Mouse (Mus musculus) left cerebral cortex, postnatal 36 days (tissue): ENCODE results near the gene Pick1. TPM values are rescaled to one million over a fixed set of nuclear protein-coding genes. Genes with fewer than 3 reads are reported as not detected.
"Not testable (repeated sequence)": the region's sequence is repeated elsewhere in the genome, so short reads cannot be mapped to it uniquely, and the experiment has no call there.

ENCODE experiments used
- DNase-seq, 2 experiments: peaks; one replicate each; pipeline ENCODE4 v3.0.0; 2021 to 2022; ENCODE audit warnings: low spot score in 2 of 2, mixed read lengths in 1 of 2
- intact Hi-C: fragments of 180-260 bp; cut with DNase I; formaldehyde crosslinking; loops from one replicate; pipeline ENCODE4 v1.15.1; 2025
- total RNA-seq, 2 experiments: library from RNA; stranded (reverse); gene quantifications; 2 replicates each; pipeline ENCODE4 v1.2.3; 2021

Gene Pick1
- total RNA-seq, 2 experiments from 2014 or later: 48.9 to 50.4 TPM

DNA sequence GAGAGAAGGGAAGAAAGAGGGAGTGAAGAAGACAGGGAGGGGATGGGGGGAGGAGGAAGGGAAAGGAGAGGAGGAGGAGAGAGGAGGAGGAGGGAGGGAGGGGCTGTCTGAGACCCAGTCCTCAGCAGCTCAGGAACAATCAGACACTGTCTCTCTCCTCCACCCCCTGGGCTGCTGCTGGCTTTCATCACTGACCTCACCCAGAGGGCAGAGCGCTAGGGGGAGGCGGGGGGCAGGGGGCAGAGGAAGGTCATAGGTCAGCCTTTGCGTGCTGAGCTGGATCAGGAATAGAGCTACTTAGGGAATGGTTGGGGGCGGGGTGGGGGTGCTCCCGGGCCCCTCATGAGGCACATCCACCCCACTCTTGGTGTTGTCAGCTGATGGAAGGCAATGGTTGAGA is 5.3 kb upstream of the Pick1 start:
- intact Hi-C loops: loop anchor here (10.0 kb wide), 1 partner anchor 431 kb away; the partner anchor contains the start of genes Cby1 and Fam227a
- DNase-seq: no peak

DNA sequence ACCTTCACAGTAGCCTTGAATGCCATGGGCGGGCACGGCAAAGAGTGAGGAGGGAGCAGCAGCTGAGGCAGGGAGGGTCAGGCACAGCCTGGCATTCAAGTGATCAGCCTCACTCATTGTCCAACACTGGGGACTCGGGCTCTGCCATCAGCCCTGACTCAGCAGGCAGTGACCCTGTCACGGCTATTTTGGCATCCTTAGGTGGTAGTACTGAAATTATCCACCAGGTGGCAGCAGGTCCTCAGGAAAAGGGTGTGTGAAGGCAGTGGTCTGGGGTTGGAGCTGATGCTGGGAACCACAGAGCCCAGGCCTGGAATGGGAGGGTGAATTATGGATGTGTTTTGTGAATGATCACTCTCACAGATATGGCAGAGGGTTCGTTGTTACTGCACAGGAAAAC is 4.3 kb upstream of the Pick1 start:
- intact Hi-C loops: loop anchor here (10.0 kb wide), 1 partner anchor 430 kb away; the partner anchor contains the start of genes Cby1 and Fam227a
- peak; percentile 75 to 85 for DNase-seq

- DNase-seq: not testable (repeated sequence)
- intact Hi-C loops: loop anchor here (10.0 kb wide), 1 partner anchor 429 kb away; the partner anchor contains the start of genes Cby1 and Fam227a
These were observed 3.2 kb upstream of the Pick1 start for GRCm38 (mm10) chr15:79225780-79226179.

DNA sequence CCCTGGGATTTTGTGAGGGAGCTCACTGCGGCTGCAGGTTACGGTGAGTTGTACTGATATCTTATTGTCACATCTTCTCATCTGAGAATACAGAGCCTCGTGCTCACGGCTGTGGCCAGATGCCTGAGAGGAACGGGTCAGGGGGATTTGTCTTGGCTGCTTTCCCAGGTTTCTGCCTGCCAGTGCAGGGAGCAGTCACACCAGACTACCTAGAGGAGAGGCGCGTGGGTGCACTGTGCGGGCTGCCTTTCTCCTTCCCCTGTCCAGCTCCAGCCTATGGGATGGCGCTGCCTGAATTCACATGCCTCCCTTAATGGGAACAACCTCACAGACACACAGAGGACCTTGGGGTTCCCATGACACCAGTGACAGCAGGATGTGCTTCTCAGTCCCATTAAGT is 6.3 kb downstream of the Pick1 start:
- intact Hi-C loops: no loop called here

GRCm38 (mm10) chr15:79238036-79238435 is 9.1 kb downstream of the Pick1 start:
- no peak for DNase-seq
- intact Hi-C loops: no loop called here

More for the DNA sequence above, 6.3 kb downstream of the Pick1 start:
- no peak for DNase-seq

DNA sequence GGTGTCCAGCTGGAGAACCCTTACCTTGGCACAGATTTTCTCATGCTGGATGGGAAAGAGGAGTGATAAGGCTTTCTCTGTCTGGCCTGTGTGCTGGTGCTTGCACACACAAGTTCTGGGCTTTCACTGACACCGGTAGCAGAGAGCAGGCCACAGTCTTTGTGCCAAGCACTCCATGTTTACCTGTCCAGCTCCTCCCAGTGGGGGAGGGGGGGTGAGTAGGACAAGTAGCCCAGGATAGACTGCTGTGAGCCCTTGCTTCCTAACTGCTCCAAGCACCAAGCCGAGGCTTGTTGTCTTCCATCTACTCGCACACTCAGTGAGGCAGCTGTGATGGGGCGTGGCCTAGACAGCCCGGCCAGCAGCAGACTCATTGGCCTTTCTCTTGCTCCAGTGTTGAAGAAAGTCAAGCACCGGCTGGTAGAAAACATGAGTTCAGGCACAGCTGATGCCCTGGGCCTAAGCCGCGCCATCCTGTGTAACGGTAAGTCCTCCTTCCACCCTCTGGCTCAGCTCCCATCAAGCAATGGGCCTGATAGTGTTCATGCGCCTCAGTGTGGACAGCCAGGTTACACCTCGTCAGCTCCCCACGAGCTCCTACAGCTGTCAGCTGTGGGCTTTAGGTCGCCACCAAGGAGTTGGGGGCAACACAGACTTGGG is 13.7 kb downstream of the Pick1 start:
- intact Hi-C loops: loop anchor here (1.0 to 10.0 kb wide), 2 partner anchors 225 to 362 kb away; partner anchors contain the start of gene Dmc1
- DNase-seq: no peak

DNA sequence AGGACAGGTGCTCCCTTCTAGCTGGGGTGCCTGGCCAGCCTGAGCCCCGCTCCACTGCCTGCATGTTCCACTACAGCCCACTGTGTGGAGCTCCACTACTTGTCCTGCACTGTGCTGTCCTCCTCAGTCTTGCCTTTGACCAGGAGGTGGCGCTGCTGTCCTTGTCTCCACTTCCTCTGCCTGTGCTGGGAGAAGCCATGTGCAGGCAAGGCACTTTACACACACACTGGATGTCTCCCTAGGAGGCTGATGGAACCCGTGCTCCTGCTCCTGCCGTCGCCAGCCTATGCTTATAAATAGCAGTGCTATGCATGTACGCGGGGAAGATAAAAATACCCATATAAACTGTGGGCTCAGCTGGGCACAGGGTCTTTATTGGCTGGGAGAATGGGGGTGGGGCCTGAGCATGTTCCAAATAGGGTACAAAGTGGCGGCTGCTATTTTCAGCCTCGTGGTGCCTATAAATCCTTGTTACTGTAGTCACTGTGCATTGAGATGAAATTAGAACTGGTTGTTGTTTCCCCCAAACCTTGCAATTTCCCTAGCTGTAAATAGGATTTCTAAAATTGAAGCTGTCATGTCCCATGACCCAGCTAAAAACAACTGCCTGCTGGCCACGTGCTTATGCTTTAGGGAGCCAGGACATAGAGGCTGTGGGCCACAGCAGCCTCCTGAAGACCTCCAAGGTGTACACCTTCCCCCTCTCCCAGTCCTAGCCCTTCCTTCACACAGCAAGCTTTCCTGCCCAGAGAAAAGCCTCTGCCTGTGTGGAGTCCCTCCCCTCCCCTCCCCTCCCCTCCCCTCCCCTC is 14.5 kb downstream of the Pick1 start:
- intact Hi-C loops: loop anchor here (1.0 to 10.0 kb wide), 2 partner anchors 224 to 361 kb away; partner anchors contain the start of gene Dmc1
- peak; percentile 98 to 99 for DNase-seq

DNA sequence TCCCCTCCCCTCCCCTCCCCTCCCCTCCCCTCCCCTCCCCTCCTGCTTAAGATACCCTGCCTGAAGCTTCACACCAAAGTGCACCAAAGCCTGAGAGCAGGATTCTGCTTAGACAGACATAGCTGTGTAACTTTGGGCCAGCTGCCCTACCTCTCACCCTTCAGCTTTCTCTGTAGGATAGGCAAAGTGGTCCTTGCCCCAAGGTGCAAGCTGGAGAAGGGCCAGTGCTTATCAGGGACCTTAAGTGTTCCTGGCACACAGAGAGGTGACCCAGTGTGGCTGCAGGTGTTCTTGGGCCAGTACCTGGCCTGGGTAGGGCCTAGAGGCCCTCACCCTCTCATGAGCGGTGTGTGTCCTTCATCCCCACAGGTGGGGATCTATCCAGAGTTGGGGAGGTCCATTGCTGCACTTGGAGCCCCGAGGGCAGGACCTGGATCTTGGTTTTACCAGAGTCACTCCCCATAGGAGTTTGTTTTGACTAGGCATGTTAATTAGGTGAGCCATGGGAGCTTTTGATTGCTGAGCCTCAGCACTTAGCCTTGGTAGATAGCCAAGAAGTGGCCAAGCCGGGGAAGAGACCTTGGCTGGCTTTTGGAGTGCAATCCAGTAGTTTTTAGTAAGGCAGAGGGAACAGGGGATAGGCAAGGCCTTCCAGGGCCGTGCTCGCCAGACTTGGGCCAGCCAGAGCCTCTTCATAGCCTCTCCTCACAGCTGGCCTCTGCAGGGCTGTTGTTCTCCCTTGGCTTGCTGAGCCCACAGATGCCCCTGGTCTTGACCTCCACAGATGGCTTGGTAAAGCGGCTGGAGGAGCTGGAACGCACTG is 15.3 kb downstream of the Pick1 start:
- intact Hi-C loops: loop anchor here (10.0 kb wide), 1 partner anchor 361 kb away; the partner anchor contains the start of gene Dmc1
- no peak for DNase-seq

- no peak for DNase-seq
- intact Hi-C loops: loop anchor here (10.0 kb wide), 1 partner anchor 359 kb away; the partner anchor contains the start of gene Dmc1
These were observed 16.3 kb downstream of the Pick1 start for GRCm38 (mm10) chr15:79245321-79245720.

- no peak for DNase-seq
- intact Hi-C loops: no loop called here
These were observed 21.3 kb downstream of the Pick1 start for GRCm38 (mm10) chr15:79250236-79250635.

- DNase-seq: no peak
- intact Hi-C loops: no loop called here
These were observed 22.2 kb downstream of the Pick1 start for GRCm38 (mm10) chr15:79251168-79251567.

- peak in 1 of 2 experiments; percentile 34 for DNase-seq
These were observed 23.0 kb downstream of the Pick1 start for GRCm38 (mm10) chr15:79251781-79252491.

DNA sequence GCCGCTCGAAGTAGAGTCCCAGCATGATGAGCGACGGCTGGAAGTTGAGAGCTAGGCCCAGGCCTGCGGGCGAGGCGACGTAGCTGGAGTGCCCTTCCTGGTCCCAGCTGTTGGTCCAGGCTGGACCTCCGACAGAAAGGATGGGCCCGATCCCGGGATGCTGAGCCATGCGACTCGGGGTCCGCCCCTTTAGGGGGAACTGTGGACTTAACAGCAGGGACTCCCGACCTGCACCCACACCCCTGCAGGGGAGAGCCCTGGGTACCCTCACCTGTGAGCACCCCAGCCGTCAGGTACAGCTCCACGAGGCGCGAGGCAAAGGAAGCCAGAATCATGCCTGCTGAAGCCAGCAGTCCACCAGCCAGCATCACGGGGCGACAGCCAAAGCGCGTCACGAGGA is 23.6 kb downstream of the Pick1 start:
- intact Hi-C loops: no loop called here
- no peak for DNase-seq

More at GRCm38 (mm10) chr15:79251781-79252491, 23.0 kb downstream of the Pick1 start:
- intact Hi-C loops: no loop called here

DNA sequence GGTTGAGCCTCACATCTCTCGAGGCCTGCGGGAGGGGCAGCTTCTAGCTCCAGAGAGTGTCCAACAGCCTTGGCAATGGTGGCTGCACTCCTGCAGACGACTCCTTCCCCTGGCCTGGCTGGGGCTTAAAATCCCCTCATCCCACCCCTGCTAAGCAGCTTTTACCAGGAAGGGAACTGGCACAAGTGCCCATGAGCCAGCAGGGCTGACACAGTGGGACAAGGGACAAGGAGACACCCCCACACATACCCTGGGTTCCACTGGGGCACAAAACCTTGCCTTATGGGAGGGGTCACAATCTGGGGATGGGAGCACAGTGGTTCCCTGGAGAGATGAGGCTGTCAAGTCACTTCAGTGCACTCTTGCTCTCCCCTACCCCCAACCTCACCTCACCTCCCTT is 25.7 kb downstream of the Pick1 start, which contains the start of gene Slc16a8:
Slc16a8 (minus strand) TSS at position 101 of the 400 bp plus-strand sequence.
- DNase-seq: no peak
- intact Hi-C loops: no loop called here

DNA sequence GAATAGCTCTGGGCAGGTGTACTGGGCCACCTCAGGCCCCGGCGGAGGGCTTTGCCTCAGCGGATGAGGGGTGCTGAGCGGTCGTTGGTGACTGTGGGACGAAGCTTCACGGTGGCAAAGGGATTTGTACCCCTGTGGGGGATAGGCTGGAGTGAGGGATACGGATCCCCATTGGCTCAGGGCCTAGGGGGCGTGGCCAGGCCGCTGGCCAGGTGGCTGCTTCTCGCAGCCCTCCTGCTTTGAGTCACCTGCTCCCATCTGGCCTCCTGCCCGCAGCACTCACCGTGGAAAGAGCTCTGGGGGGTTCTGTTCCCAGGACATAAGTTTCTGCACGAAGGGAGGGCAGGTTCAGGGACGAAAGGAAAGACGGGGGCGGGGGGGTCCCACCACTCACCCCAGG is 29.5 kb downstream of the Pick1 start:
- intact Hi-C loops: no loop called here
- DNase-seq: no peak

DNA sequence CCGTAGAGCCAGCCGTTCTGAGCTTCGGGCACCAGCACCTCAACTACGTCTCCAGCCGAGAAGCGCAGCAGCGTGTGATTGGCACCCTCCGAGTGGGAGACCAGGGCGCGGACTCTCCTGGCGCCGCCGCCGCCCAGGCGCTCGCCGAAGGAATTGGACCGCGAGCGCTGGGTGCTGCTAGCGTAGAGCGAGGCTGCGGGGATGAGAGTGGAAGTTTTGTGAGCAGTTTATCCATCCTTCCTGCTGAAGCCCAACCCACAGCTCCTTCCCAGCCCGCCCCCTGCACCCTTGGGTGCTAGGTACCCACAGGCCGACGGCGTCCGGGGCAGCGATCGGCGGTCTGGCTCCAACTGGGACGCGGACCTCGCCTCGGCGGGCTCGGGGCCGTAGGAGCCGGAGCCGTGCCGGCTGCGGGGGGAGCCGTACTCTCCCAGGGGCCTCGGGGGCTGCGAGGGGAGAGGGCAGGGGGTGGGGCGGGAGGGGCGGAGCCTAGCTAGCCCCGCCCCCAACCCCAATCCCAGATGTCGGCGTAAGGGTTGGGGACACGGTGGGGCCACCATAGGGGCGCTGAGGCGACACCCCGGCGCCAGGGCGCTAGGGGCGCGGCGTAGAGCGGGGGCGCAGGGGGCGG is 32.2 kb downstream of the Pick1 start:
- intact Hi-C loops: no loop called here
- DNase-seq: peak; percentile 54 to 57

DNA sequence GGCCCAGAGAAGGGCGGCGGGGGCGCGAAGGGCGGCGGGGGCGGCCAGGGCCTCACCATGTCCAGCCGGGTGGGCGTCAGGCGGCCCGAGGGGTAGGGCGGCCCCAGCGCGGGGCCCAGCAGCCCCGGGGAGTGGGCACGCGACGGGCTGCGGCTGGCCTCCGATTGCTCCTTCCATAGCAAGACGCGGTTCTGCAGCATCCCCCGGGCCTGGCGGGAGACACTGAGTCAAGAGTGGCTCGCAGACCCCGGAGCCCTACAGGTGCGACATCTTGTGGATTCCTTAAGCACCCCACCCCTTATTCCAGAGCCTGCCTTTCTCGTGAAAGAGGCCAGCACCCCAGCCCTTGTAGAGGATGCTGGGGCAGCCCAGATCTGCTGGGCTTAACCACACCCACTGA is 32.8 kb downstream of the Pick1 start:
- intact Hi-C loops: no loop called here
- DNase-seq: no peak

DNA sequence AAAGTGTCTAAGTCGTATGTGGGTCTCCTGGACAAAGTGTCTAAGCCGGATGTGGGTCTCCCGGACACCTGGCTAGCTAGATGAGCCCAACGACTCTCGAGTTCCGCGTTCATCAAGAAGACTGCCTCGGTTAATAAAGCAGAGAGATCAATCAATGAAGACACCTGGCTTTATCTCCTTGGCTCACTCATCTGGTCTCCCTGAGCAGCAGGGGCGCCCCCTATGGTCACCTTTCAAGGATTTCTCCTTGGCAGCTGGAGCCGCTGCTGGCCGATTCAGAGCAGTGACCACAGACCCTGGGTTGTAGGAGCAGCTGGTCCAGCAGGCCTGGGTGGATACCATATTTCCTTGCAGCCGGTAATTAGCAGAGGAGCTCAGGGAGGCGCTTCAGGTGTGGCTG is 33.4 kb downstream of the Pick1 start:
- DNase-seq: no peak
- intact Hi-C loops: no loop called here
